Mouse (Mus musculus): Measurements from ENCODE around the gene Rbm39. TPM values are rescaled to one million over a fixed set of nuclear protein-coding genes. Genes with fewer than 3 reads are reported as not detected.
"Not testable (repeated sequence)": the region's sequence is repeated elsewhere in the genome, so short reads cannot be mapped to it uniquely, and the experiment has no call there.

The Rbm39 gene
- polyA plus RNA-seq, 1 experiment from 2014 or later, result 375 TPM

DNA sequence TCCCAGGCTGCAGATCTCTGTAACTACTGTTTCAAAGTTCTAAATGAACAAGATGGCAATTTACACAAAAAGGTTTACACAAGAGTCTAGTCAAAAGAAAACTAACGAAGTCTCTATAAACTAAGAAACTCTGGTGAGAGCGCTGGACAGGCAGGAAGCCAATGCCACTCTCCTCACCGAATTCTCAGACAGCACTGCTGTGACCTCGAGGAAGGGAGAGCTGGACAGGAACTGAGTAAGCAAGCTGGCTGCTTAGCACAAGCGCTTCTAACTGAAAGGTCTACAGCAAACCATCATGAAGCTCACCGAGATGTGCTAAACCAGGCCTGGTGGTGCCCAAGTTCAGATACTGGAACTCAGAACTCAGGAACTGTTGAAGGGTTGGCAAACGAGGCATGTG lies 9.2 kb upstream of the Rbm39 start:
- not testable (repeated sequence) for ATAC-seq (replicated peaks; ENCODE audit: extremely low read depth, insufficient read depth, low FRiP score); H3K27me3 ChIP-seq (ENCODE audit: control insufficient read depth, insufficient read depth, low read length); H3K4me3 ChIP-seq (ENCODE audit: low read length); H3K4me1 ChIP-seq (ENCODE audit: control insufficient read depth, insufficient read depth, low read length); H3K27ac ChIP-seq (ENCODE audit: low read length); H3K9me3 ChIP-seq (replicated peaks; ENCODE audit: control insufficient read depth, low read length); H3K9ac ChIP-seq (ENCODE audit: low read length); H3K4me2 ChIP-seq (ENCODE audit: low read depth, low read length); H3K36me3 ChIP-seq (ENCODE audit: control insufficient read depth, insufficient read depth)
- WGBS, result 74% methylated on average over 7 of the region's 7 CpGs

DNA sequence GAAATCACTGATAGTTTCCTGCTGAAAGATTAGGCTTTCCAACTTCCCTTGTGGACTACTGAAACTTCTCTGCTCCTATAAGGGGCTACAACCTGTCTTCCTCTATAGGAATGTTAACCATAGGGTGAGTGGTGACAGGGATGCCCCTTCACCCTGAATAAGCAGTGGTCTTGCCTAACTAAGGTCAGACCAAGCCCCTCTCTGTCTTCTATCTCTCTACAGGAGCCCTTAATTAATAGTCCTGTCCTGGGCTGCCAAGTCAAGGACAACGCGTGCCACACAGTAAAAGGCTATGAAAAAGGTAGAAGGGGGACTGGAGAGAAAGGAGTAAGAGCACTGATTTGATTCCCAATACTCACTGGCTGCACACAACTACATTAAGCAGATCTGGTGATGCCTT lies 1.6 kb upstream of the Rbm39 start:
- Histone ChIP-seq H3K9ac (ENCODE audit: low read length) (peak overlapping the region; percentile 76), H3K9me3 (replicated peaks; ENCODE audit: control insufficient read depth, low read length) (no peaks in the 10 kb centered on the region), H3K27me3 (ENCODE audit: control insufficient read depth, insufficient read depth, low read length) (no peaks in the 10 kb centered on the region), H3K4me1 (ENCODE audit: control insufficient read depth, insufficient read depth, low read length) (peaks cover 24% of the 10 kb centered on the region), H3K27ac (ENCODE audit: low read length) (peak overlapping the region; percentile 88), H3K4me2 (ENCODE audit: low read depth, low read length) (peak overlapping the region; percentile 79), H3K36me3 (ENCODE audit: control insufficient read depth, insufficient read depth) (peaks cover 10% of the 10 kb centered on the region), H3K4me3 (ENCODE audit: low read length) (no peak overlapping the region)
- no peak for ATAC-seq (replicated peaks; ENCODE audit: extremely low read depth, insufficient read depth, low FRiP score)
- WGBS, result 71% methylated on average over 2 of the region's 2 CpGs

DNA sequence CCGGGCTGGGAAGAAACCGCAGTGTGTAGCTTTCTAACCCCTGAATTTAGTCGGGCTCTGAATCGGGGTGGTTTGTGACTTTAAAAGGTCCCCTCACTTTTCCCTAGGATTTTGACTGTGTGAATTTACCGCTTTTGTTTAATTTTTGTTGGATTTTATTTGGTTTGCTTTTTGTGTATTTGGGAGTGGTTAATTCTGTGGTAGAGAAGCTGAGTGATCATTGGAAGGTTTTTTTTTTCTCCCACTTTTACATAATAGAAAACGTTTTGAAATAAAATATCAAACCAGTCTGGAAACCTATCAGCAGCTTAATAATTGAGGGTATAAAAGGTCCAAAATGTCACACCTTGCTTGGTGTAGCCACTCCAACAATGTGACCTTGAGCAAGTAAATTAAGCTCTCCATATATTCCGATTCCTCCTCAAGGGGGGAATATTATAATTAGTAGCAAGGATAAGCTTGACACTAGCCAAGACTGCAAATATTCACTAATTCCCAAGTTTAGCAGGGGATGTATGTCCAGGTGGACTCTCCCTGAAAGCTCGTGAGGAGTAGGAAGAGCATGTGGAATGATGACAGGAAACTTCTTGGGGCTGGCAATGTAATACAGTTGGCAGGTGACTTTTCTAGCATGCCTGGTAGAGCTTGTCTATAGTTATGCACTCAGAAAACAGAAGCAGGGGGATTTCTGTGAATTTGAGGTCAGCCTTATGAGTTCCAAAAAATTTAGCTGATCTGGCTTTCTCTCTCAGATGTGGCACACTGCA lies 969 bp upstream of the Rbm39 start:
- no peaks in the 10 kb centered on the region for H3K9me3 ChIP-seq (replicated peaks; ENCODE audit: control insufficient read depth, low read length)
- peak overlapping the region; percentile 85 for H3K4me3 ChIP-seq (ENCODE audit: low read length)
- peak overlapping the region; percentile 76 for H3K9ac ChIP-seq (ENCODE audit: low read length)
- H3K4me2 ChIP-seq (ENCODE audit: low read depth, low read length), result peak overlapping the region; percentile 79
- peak; percentile 1; the same call in 1 of the 2 replicates for ATAC-seq (replicated peaks; ENCODE audit: extremely low read depth, insufficient read depth, low FRiP score)
- peaks cover 24% of the 10 kb centered on the region for H3K4me1 ChIP-seq (ENCODE audit: control insufficient read depth, insufficient read depth, low read length)
- no peaks in the 10 kb centered on the region for H3K27me3 ChIP-seq (ENCODE audit: control insufficient read depth, insufficient read depth, low read length)
- peak overlapping the region; percentile 88 for H3K27ac ChIP-seq (ENCODE audit: low read length)
- H3K36me3 ChIP-seq (ENCODE audit: control insufficient read depth, insufficient read depth), result peaks cover 10% of the 10 kb centered on the region
- 9% methylated on average over 8 of the region's 8 CpGs for WGBS

DNA sequence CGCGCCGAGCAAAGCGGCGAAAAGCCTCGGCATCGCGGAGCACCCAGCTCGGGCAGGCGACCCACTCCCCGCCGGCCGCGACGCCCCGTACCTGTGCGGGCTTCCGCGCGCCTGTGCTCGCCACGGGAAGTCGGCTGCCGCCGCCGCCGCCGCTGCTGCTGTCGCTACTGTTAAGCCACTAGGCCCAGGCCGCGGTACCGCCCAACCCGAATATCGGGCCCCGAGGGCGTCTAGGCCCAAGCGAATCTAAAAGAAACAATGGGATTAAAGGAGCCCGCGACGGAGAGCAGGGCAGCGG lies 293 bp downstream of the Rbm39 start:
- H3K9ac ChIP-seq (ENCODE audit: low read length), result peak overlapping the region; percentile 98
- under 1% methylated on average over 40 of the region's 41 CpGs for WGBS
- peaks cover 10% of the 10 kb centered on the region for H3K36me3 ChIP-seq (ENCODE audit: control insufficient read depth, insufficient read depth)
- peak overlapping the region; percentile 92 for H3K27ac ChIP-seq (ENCODE audit: low read length)
- peaks cover 24% of the 10 kb centered on the region for H3K4me1 ChIP-seq (ENCODE audit: control insufficient read depth, insufficient read depth, low read length)
- no peaks in the 10 kb centered on the region for H3K27me3 ChIP-seq (ENCODE audit: control insufficient read depth, insufficient read depth, low read length)
- H3K4me2 ChIP-seq (ENCODE audit: low read depth, low read length), result no peak overlapping the region
- peak overlapping the region; percentile 85 for H3K4me3 ChIP-seq (ENCODE audit: low read length)
- peak; percentile 14 for ATAC-seq (replicated peaks; ENCODE audit: extremely low read depth, insufficient read depth, low FRiP score)
- no peaks in the 10 kb centered on the region for H3K9me3 ChIP-seq (replicated peaks; ENCODE audit: control insufficient read depth, low read length)

DNA sequence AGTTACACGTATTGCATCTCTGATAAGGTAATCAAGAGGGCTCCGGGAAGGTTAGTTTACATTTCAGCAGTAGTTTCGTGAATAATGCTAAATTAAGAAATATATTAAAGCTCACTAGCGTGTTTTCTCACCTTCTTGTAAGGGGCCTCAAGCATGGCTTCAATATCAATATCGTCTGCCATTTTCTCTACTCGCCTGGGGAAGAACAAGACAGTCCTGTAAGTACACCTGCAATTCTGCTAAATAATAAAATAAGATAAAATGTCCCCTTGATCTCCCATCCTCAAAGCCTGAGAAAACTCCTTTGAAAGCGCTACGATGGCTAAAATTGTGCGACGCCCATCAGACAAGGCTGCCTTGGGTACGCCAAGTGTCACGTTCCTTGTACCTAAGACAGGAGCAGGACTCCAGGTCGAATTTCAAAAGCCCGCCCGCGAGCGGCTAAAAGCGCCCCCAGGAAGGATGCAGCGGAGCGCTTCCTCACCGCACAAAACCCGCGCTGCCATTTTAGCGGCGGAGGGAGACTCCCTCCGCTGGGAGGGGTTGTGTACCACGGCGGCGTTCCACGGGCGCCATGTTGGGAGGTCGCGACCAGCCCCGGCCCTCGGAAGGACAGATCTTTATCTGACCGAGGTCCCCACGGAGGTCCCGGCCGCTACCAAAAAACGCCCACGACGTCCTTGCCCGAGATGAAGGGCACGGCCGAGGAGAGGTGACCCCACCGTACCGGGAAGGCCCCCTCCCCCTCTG lies 817 bp downstream of the Rbm39 start:
- Histone ChIP-seq H3K4me1 (ENCODE audit: control insufficient read depth, insufficient read depth, low read length) (peaks cover 24% of the 10 kb centered on the region), H3K4me2 (ENCODE audit: low read depth, low read length) (peak overlapping the region; percentile 73), H3K36me3 (ENCODE audit: control insufficient read depth, insufficient read depth) (peaks cover 12% of the 10 kb centered on the region), H3K9me3 (replicated peaks; ENCODE audit: control insufficient read depth, low read length) (no peaks in the 10 kb centered on the region), H3K27me3 (ENCODE audit: control insufficient read depth, insufficient read depth, low read length) (no peaks in the 10 kb centered on the region), H3K27ac (ENCODE audit: low read length) (peak overlapping the region; percentile 92), H3K4me3 (ENCODE audit: low read length) (peak overlapping the region; percentile 85), H3K9ac (ENCODE audit: low read length) (peak overlapping the region; percentile 98)
- ATAC-seq (replicated peaks; ENCODE audit: extremely low read depth, insufficient read depth, low FRiP score), result peak; percentile 57
- under 1% methylated on average over 47 of the region's 47 CpGs for WGBS

DNA sequence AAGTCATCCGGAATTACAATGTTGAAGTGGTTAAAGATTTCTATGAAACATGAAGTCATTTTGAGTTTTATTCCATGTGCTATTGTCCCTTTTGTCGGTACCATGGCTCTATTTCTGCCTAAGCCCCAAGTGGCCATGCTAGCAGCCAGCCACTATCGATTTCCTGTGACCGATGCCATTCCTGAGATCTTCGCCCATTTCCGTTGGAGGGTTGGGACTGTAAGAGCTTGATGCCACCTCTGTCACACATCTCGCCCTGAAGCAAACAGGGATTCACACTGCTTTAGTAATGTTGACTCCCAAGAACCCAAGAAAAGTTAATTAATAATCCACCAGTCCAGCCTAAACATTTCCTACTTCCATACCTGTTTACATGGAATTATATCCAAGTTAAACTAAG lies 2.4 kb downstream of the Rbm39 start:
- Histone ChIP-seq H3K4me1 (ENCODE audit: control insufficient read depth, insufficient read depth, low read length) (peaks cover 24% of the 10 kb centered on the region), H3K36me3 (ENCODE audit: control insufficient read depth, insufficient read depth) (peaks cover 19% of the 10 kb centered on the region), H3K27ac (ENCODE audit: low read length) (no peak overlapping the region), H3K9ac (ENCODE audit: low read length) (peak overlapping the region; percentile 52), H3K4me3 (ENCODE audit: low read length) (peak overlapping the region; percentile 45), H3K4me2 (ENCODE audit: low read depth, low read length) (peak overlapping the region; percentile 65), H3K9me3 (replicated peaks; ENCODE audit: control insufficient read depth, low read length) (no peaks in the 10 kb centered on the region), H3K27me3 (ENCODE audit: control insufficient read depth, insufficient read depth, low read length) (no peaks in the 10 kb centered on the region)
- WGBS, result 50% methylated on average over 7 of the region's 7 CpGs
- ATAC-seq (replicated peaks; ENCODE audit: extremely low read depth, insufficient read depth, low FRiP score), result no peak

DNA sequence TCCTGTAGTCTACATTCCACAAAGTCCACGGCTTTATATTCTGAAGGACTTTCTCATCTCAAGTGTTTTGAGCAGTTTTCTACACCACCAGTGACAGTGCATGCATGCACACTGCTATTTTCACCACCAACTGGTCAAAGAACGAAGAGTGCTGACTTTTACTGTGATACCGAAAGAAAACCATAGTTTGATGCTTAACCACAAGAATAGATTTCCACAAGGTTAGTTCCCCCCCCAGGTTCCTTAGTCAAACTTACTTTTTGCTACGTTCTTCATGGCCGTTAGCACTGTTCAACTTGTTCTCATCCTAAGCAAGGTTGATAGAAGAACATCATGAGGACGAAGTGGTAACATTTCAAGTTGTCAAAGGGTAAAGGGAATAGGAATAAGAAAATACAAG lies 3.0 kb downstream of the Rbm39 start:
- H3K36me3 ChIP-seq (ENCODE audit: control insufficient read depth, insufficient read depth), result peaks cover 20% of the 10 kb centered on the region
- 62% methylated on average over 6 of the region's 6 CpGs for WGBS

DNA sequence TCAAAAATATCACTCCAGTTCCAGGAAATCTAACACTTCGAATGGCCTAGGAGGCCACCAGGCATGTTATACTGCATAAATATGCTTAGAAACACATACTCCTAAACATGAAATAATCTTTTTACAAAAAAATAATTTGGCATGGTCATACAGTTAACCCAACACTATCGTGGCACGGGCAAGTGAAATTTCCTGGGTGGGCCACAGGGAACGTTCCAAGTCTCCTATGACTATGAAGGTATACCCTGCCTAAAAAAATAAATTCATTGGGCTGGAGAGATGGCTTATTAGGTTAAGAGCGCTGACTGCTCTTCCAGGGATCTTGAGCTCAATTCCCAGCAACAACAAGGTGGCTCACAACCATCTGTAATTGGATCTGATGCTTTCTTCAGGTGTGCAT lies 13.5 kb downstream of the Rbm39 start:
- no peaks in the 10 kb centered on the region for H3K27me3 ChIP-seq (ENCODE audit: control insufficient read depth, insufficient read depth, low read length)
- H3K4me1 ChIP-seq (ENCODE audit: control insufficient read depth, insufficient read depth, low read length), result no peaks in the 10 kb centered on the region
- no peaks in the 10 kb centered on the region for H3K9me3 ChIP-seq (replicated peaks; ENCODE audit: control insufficient read depth, low read length)
- WGBS, result 95% methylated on average over 5 of the region's 5 CpGs
- no peak for ATAC-seq (replicated peaks; ENCODE audit: extremely low read depth, insufficient read depth, low FRiP score)
- no peak overlapping the region for H3K27ac ChIP-seq (ENCODE audit: low read length)
- no peak overlapping the region for H3K9ac ChIP-seq (ENCODE audit: low read length)
- H3K4me2 ChIP-seq (ENCODE audit: low read depth, low read length), result no peak overlapping the region
- H3K4me3 ChIP-seq (ENCODE audit: low read length), result no peak overlapping the region
- peaks cover 63% of the 10 kb centered on the region for H3K36me3 ChIP-seq (ENCODE audit: control insufficient read depth, insufficient read depth)

More for the DNA sequence above, 3.0 kb downstream of the Rbm39 start:
- Histone ChIP-seq H3K4me2 (ENCODE audit: low read depth, low read length) (peak overlapping the region; percentile 36; the same call in 1 of the 2 replicates), H3K9me3 (replicated peaks; ENCODE audit: control insufficient read depth, low read length) (no peaks in the 10 kb centered on the region), H3K4me3 (ENCODE audit: low read length) (peak overlapping the region; percentile 21; the same call in 1 of the 2 replicates), H3K4me1 (ENCODE audit: control insufficient read depth, insufficient read depth, low read length) (peaks cover 24% of the 10 kb centered on the region), H3K27me3 (ENCODE audit: control insufficient read depth, insufficient read depth, low read length) (no peaks in the 10 kb centered on the region), H3K27ac (ENCODE audit: low read length) (no peak overlapping the region), H3K9ac (ENCODE audit: low read length) (no peak overlapping the region)
- no peak for ATAC-seq (replicated peaks; ENCODE audit: extremely low read depth, insufficient read depth, low FRiP score)

DNA sequence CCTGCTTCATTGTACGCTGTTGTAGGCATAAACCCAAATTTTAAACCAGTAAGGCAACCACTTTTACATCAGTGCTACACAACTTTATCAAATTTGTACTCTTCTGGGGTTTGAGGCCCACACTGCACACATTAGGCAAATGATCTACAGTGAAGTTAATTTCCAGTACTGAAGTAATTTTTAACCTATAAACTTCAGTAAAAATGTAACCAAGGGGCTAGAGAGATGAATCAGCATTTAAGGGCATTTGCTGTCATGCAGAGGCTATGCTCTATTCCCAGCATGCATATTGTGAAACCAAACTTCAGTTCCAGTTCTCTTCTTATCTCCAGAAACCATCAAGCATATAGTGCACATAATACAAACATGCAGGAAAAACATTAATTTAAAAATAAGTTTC lies 14.6 kb downstream of the Rbm39 start:
- Histone ChIP-seq H3K27ac (ENCODE audit: low read length) (no peak overlapping the region), H3K9ac (ENCODE audit: low read length) (no peak overlapping the region), H3K9me3 (replicated peaks; ENCODE audit: control insufficient read depth, low read length) (no peaks in the 10 kb centered on the region), H3K27me3 (ENCODE audit: control insufficient read depth, insufficient read depth, low read length) (no peaks in the 10 kb centered on the region), H3K4me2 (ENCODE audit: low read depth, low read length) (no peak overlapping the region), H3K4me3 (ENCODE audit: low read length) (no peak overlapping the region), H3K4me1 (ENCODE audit: control insufficient read depth, insufficient read depth, low read length) (no peaks in the 10 kb centered on the region), H3K36me3 (ENCODE audit: control insufficient read depth, insufficient read depth) (peaks cover 59% of the 10 kb centered on the region)
- ATAC-seq (replicated peaks; ENCODE audit: extremely low read depth, insufficient read depth, low FRiP score), result no peak
- 98% methylated on average over 1 of the region's 1 CpGs for WGBS

All from heart, embryonic 16.5 days (tissue).